Mouse (Mus musculus) spleen, postnatal 4 days (tissue): Measurements from ENCODE around the gene Sf3a3.

Source experiments
- DNase-seq, 2 experiments: peaks; one replicate each; pipeline ENCODE4 v3.0.0; 2022; ENCODE audit warnings: low spot score in 2 of 2

The Sf3a3 gene

DNA sequence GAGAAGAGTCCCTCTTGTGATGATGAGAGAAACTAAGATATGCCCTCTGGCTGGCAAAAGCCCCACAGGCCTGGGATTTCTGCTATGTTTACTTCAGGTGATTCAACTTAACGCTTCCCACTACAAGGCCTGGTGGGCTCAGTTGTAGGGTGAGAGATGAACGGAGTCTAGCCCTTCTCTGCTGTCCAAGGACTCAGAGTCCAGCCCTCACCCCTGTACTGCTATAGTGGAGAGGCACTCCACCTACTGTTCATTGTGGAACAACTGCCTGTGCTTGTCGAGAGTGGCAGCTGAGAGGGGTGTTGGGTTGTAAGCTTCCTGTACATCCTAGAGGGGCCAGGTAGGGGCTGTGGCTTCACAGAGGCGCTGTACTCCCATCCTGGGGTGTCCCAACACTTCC, 23.4 kb downstream of the Sf3a3 start:
- DNase-seq = no peak

DNA sequence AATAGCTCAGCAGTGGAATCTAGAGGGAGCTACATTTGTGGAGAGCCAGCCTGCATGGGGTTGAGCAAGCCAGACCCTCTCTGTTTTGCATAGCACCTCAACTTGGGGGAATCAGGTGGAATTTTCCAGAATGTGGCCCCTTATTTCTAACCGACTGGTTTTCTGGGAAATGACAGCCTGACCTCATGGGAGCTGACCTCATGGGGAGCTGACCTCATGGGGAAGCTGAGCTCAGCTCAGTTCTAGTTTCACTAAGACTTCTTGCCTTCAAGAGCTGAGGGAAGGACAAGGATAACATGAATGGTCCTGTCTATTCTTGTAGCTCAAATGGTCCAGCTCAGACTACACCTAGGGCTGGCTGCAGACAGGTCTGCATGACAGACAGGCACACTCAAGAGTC, 24.2 kb downstream of the Sf3a3 start:
- DNase-seq = no peak

DNA sequence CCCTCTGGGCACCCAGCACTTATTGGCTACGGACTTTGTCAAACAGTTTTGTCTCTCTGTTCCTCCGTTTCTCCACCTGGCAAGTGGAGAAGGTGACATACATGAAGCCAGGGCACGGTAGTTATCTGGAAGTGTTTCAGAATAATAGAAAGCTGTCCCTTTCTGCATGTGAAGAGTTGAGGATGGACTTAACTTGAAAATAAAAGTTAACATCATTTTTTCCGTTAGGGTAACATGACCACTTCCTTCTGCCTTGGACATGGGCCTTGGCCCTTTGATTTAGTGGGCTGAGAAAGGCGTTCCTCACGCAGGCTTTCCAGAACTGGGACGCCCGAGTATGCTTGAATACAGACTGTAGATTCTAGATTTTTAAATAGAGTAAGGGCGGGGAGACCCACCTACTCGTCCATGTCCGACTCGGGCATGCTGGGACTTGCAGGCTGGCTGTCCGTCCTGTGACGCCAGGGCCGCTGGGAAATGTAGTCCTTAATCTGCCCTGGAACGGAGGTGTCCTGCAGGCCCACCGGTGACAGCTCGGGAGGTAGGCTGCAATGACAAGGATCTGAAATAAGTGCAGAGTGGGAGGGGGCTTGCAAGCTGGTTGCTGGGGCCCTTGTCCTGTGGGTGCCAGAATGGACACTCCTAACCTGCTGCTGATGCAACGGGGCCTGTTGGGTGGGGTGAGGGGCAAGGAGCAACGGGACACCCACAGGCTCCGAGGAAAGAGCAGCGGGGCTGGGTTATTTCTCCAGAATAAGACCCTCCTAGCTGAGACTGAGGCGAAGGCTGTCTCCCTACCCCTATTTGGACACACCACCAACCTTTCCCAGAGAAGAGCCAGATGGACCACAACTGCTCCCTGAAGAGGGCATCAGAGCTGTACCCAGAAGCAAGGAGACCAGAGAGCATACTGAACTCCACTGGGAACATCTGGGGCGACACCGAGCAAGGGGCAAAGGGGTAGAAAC, 27.1 kb downstream of the Sf3a3 start, which contains the start of gene Inpp5b:
Gene Inpp5b, plus strand, starts transcription at position 475 of the 968 bp plus-strand sequence.
- peak; percentile 72 to 84 for DNase-seq

DNA sequence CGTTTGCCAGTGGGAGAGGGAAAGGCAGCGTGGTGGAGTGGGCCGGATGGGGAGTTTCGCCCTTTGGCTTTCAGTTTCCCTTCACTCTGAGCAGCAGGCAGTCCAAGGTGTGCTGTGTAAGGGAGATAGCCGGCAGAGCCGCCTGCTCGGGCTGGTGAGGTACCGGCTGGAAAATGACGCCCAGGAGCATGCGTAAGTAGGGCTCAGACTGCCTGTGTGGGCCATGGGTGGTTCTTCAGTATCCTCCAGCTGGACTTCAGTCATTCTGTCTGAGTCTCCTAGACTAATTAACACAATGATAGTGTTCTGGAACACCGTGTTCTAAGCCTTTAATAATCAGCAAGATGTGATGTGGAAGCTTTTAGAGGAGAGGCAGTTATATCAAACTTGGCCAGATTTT, 28.3 kb downstream of the Sf3a3 start:
- DNase-seq = no peak

DNA sequence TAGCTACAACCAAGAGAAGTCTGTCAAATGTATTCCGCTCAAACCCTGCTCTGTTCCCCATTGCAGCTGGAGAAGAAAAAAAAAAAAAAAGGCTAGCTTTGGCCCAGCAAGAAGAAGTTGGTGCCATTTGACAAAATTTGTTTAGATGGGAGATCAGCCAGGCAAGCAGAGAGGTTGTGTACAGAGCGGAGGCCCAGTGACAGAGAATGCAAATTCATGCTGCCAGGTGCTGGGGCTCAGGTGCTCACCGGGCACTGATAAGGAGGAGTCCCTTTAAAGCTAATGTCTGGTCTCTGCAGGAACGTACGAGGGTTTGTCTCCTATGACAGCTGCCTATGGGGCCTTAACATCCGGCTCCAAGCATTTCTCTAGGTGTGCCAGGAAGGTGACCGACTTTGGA, 32.0 kb downstream of the Sf3a3 start:
- no peak for DNase-seq

DNA sequence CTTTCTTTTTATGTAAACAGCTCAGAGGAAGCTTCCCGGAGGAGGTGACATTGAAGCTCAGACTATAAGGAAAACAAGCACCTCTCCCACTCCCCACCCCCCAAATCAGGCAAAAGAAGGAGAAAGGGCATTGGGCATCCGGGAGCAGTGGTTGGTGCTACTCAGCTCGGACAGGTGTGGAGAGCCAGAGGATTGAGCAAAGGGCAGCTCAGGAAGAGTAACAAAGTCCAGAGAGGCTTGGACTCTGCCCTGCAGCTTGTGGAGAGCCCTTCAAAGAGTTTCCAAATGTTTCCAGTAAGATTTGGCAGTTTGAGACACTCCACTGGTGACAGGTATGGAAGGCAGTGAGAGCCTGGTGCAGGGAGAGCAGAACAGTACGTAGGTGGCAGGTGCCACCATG, 33.3 kb downstream of the Sf3a3 start:
- DNase-seq = no peak

DNA sequence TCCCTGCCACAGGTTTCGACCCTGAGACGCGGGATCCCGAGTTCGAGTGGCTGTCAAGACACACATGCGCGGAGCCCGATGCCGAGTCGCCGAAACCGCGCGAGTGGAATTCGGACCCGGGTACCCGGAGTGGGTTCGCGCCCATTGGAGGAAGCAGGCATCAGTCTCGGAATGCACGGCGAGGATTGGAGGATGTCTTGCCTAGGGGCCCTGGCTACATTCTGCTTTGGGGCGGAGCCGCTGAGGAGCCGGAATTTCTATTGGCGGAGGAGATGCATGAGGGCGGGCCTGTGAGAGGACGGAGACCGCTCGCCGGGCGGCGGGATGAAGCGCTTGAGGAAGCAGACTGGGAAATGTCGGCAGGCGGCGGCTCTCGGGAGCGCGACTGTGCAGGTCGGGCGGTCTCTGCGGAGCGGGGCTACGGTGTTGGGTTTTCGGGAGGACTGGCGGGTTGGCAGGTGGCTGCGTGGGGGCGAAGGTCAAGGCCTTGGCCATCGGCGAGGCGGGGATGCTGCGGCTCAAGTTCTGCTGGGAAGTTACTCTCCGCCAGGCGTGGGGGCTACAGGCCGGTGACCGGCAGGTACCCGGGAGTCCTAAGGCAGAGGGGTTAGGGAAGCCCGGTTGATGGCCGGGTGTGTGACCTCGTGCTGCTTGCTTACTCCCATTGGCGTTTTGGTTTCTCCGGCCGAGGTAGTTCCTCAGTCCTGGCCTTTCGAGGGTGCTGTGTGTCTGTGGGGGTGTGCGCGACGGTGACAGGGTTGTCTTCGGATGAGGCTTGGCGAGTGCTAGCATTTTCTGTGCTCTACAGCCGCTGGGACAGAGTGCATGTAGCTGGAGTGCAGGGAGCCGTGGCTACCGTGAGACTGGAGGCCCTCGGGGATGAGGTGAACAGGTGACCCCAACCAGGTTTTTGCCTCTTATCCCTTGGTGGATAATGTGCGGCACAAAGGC, 37.0 kb downstream of the Sf3a3 start:
- DNase-seq = peak; percentile 97 to 99

DNA sequence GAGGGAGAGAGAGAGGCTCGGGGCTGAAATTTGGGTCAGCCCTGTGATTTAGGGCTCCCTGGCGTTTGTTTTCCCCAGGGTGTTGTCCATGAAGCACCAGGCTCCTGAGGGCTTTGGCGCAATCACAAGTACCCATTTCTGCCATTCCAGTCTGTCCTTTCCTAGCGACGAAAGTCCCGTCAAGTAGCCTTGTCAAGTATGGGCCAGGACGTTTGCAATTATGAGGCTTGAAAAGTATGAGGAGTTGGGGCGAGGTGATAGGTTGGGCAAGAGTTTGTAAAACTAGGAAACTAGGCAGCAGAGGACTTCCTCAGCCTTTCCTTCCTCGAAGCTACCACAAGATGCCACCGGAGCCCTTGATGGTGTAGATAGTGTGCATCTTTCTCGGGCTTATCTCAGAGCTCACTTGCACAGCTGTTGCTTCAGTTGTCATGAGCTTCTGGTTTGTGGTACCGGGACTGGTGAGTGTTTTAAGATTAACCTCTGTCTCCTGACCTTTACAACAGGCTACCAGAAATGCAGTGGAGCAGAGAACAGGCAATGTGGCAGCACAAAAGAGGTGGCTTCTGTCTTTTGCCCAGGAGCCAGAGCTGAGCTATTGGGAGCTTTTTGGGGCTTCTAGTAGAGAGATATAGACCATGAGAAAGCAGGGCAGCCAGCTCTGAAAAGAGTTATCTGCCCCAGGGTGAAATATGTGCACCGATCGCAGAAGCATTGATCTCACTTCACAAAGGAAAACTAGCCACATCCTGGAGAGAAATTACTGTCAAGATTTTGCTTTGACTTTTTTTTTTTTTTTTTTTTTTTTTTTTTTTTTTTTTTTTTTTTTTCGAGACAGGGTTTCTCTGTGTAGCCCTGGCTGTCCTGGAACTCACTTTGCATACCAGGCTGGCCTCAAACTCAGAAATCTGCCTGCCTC, 38.0 kb downstream of the Sf3a3 start:
- peak; percentile 55 to 71 for DNase-seq

DNA sequence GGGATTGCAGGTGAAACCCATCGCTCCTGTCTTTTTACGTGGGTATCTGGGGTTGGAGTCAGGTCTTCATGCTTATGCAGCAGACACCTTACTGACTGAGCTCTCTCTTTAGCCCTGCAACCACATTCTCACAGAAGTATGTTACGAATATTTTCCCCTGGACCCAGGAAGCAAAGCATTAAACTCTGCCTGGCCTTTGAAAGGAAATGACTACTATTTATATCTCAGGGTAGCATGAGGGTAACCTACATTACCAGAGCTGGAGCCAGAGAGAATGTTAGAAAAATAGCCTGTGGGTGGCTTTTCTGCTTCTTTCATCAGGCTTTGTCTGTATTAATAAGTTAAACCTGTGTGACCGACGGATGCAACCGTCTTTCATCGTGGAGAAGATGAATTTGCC, 41.0 kb downstream of the Sf3a3 start:
- no peak for DNase-seq

DNA sequence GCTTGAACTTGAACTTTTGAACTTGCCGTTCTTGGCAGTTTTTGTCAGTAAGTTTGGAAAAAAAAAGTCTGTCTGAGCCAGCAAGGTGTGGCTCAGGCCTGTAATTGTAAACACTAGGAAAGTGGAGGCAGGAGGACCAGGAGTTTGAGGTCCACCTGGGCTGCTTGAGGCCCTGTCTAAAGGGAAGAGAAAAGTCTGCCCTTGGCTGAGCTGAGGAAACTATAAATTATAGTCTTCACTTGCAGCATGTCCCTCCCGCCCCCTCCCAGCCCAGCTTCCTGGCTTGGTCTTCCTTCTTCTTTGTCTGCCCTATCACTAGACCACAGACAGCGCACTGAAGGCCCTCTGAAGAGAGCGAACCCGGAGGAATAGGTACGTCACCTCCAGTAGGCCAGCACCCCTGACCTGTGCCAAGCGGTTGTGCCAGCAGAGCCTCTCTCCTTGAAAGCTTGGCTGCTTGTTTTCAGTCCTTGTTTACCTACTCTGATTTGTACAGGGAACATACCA, 44.8 kb downstream of the Sf3a3 start:
- DNase-seq = no peak

DNA sequence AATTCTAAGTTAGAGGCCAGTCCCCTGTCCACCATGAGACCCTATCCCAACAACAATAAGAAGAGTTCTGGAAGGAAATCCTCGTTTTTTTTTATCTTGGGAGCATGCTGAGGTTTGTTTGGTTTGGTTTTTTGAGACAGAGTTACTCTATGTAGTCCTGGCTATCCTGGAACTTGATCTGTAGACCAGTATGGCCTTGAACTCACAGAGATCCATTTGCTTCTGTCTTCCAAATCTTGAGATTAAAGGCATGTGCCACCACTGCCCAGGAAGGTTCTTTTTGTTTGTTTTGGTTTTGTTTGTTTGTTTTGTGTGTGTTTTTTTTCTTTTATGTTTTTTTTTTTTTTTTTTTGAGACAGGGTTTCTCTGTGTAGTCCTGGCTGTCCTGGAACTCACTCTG, 46.6 kb downstream of the Sf3a3 start:
- no peak for DNase-seq

DNA sequence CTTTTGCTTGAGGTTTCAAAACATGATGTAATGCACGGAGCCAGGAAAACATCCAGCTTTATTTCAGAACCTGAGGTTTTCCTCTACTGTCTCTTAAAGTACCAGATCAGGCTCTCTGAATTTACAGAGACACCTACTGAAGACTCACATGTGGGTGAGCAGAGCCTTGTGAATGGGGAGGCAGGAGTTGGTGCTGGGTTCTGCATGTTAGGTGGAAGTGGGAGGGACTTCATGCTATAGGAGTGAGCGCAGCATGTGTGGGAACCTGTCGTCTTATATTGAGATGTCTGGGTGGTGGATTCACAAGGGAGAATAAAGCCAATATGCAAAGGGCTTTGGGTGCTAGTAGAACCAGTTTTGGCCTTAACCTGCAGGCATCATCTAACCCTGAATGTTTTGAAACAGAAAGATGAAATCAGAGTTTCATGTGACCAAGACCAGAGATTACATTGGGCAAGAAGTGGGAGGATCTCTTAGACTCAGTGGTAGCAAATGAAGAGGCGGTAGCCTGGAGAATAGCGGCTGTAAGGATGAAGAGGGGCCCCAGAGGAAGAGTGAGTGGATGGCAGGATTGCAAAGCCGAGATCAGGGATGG, 48.4 kb downstream of the Sf3a3 start:
- no peak for DNase-seq

DNA sequence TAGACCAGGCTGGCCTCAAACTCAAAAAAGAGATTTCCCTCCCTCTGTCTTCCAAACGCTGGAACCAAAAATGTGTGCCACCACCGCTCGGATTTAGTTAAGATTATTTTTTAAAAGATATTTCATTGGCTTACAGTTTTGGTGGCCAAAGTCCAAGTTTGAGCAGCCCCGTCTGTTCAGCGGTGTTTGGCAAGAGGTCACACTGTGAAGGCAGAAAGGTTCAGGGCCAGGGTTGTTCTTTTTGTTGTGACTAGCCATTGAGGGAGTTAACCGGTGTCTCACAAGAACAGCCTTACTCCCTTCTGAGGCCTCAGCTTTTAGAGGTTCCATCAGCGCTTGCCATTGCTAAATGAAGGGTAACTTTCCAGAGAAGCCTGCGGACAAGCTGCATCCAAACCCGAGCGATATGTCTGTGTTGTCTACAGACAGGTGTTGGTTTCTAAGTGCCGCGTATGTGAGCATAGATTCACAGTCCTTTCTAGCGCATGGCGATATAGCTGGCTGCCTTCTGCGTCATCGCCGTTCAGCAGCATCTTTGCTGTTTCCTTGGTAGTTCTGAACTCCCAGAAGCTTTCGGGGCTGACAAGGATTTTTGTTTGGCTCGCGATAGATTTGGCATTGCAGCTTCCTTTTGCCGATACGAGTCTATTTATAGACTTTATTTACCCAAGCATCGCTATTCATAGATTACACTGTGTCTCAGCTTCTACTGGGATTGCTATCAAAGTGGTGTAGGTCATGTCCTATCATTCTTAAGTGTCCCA, 51.4 kb downstream of the Sf3a3 start:
- DNase-seq = no peak

DNA sequence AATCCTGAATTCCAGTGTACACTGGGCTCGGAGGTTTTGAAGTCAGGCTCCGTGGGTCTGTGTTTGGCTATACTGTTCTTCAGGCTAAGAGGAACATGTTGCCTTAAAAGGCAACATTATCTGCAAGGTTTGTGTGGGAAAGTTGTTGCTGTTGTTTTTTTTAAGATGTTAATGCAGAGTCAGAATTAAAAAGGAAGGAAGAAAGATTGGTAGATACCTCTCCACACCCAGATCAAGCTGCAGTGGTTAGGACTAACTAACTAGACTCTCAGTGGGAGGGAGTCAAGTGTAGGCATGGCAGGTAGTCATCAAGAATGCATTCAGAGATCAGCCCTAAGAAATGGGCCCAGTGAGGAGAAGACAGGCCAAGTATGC, 52.0 kb downstream of the Sf3a3 start:
- no peak for DNase-seq

DNA sequence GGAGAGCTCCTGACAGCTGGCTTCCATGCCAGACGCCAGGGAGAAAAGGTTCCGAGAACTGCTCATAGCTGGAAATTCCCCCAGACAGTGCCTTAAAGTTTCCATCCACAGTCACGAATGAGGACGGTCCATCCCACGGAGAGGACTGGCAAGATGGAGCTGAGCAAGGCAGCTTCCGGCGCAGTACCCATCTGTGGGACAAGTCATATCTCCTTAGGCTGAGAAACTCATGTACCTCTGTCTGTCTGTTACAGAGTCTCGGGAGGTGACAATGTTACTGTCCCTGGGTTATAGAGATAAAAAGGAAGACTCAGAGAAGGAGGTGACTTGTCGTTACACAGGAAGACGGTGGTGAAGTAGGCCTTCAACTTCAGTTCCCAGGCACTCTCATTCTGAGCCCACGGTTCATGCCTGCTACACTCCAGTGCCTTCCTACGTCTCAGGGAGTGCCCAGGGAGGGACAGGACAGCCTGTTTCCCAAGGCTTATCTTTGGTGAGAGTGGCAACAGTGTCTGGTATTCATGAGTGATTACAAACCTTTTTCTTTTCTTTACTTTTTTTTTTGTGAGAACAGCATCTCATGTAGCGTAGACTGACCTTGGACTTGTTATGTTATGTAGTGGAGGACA, 54.5 kb downstream of the Sf3a3 start:
- no peak for DNase-seq

DNA sequence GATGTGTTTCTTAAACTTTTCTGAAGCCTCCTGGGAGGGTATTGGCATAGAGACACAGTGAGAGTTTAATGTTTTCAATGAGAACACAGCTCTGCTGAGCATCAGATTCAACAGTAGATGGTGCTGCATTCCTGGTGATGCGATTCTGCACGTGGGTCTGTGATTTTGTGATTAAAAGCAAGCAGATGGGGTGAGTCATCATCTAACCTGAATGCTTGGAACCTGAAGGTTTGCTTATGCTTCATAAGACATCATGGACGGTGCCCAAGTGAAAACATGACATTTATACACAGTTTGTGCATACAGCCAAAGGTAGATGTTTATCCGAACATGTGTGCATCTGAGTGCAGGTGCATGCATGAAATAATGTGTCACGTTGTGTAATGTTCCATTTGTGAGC, 56.0 kb downstream of the Sf3a3 start:
- DNase-seq = no peak

DNA sequence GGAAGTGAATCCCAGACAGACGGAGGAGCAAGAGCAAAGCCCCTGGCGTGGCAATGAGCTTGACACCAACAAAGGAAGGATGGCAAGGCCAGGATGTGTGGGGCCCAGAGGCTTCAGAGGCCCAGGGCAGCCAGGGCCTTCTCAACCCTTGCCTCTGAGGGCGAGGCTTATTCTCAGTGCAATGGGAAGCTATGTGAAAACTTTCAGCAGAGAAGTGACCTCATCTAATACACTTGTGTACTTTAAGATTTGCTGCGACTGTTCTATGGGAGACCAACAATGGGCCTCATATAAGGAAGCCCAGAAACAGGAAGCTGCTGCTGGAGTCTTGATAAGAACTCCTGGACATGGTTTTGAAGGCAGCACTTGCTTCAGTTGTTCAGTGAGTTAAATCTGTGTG, 57.5 kb downstream of the Sf3a3 start:
- no peak for DNase-seq

DNA sequence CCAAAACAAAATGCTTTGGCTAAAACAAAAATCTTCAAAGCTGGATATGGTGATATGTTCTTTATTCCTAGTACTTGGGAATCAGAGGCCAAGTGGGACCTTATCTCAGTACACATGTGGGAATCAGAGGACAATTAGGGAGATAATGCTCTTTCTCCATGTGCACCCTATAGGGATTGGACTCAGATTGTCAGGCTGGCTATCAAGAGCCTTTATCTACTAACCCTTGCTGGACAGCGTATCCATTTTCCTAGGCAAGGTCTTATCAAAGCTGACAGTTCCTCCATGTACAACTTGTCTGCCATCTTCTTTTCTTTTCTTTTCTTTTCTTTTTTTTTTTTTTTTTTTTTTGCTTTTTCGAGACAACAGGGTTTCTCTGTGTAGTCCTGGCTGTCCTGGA, 58.9 kb downstream of the Sf3a3 start:
- no peak for DNase-seq

DNA sequence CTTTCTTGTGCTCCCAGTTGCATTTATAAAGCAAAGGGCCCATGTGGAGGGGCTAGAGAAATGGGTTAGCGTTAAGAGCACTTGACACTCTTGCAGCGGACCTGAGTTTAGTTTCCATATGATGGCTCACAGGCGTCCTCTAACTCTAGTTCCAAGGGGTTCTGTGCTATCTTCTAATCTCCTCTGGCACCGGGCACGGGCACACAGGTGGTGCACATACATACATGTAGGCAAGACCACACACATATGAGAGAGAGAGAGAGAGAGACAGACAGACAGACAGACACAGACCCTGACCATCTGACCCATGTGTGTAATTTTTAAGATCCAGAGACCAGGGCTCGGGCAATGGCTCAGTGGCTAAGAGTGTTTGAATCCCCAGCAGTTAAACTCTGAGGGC, 59.4 kb downstream of the Sf3a3 start:
- DNase-seq = no peak

DNA sequence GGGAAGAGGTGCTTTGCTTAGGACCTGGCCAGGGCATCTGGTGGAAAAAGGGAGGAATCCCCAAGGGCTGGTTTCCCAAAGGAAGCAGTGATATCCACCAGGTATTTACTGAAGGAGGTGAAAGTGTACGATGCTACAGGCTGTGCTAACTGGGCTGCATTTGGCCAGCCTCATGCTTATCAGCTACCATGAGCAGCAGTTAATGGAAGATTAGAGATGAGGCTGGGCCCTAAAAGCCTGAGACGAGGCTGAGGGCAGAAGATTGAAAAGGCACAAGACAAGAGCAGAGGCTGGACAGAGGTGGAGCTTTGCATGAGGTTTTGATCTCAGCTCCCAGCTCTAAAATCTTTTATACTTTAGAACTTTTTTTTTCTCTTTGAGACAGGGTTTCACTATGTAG, 59.9 kb downstream of the Sf3a3 start:
- peak; percentile 65 to 69 for DNase-seq
